Mouse (Mus musculus) olfactory bulb, adult 2 months (tissue): ENCODE data around the gene A430005L14Rik.

Experiments
- CTCF ChIP-seq: fragments of 200-500 bp; IDR thresholded peaks from 2 replicates; pipeline ENCODE4 v1.5.1; 2012; ENCODE audit warnings: low read depth, mild to moderate bottlenecking, low read length, moderate library complexity; ENCODE audit not compliant: insufficient read depth
- POLR2A ChIP-seq: fragments of 200-500 bp; IDR thresholded peaks from 2 replicates; pipeline ENCODE4 v1.6.1; 2012; ENCODE audit warnings: mild to moderate bottlenecking, low read depth, low read length, moderate library complexity; ENCODE audit not compliant: insufficient read depth

DNA sequence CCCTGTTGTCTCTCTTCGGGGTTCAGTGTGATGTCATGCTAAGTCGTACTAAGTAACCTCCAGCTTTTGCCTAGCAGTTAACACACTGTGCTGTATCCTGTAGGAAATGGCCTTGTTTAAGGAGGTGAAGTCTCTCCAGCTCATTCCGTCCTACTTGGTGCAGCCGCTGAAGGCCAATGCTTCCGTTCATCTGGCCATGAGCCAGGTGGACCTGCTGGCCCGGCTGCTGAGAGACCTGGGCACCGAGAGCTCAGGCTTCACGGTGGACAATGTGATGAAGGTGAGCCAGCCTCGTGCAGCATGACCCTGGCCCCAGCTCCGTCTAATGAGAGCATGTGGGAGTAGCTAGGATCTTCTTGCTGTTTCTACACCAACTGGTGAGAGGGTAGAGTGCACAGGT lies 35.7 kb downstream of the A430005L14Rik start:
- TF ChIP-seq CTCF (no peak), POLR2A (no peak)
